ENCODE assay signal across 25 mouse cellular contexts in the genomic region with DNA sequence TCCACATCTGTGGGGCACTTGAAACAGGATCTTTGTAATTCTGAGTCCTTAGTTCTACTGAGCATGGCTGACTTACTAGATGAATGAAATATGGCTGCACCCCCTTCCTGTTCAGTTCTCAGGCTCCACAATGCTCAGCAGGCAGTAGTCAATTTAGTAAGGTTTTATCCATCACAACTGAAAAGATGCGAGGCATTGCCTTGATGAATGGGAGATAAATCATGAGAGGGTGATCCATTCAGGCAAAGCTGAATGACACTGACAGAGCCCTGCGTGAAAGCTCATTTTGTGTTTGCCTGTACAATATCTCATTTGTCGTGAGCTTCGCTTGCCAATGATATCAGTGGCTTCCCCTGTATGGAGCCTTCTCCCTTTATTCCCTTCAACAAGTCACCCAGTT.
DNase-seq lines count a peak whose midpoint lies in the region; ATAC-seq lines count a peak whose summit lies in the region.
"Had no signal": no experiment of that assay in that cellular context is flagged by ENCODE, and none has a peak within 500 bp of the region (broad histone marks: within the 10 kb centered on the region; RNA-seq: fewer than 3 reads in every experiment).

No protein-coding gene starts in this region.

- DNase-seq in embryo, embryonic 11 days, result peak; percentile 24
- peak; percentile 28 for DNase-seq in retina, embryonic 14.5 days (ENCODE audit: low spot score)
- DNase-seq: adrenal gland, adult 2 months; cerebellum, adult 18-20 months; cerebellum, postnatal 25 days; gastrocnemius, postnatal 25 days; heart, adult 18-20 months; heart, postnatal 10 days; kidney, postnatal 25 days; layer of hippocampus, postnatal 36 days; liver, embryonic 13.5 days; lung, adult 2 months; lung, postnatal 14 days; thymus, adult 18-20 months; thymus, postnatal 36 days had no signal

- H3K4me1 ChIP-seq in forebrain, embryonic 15.5 days, result no peaks in the 10 kb centered on the region
- no peaks in the 10 kb centered on the region for H3K4me1 ChIP-seq in forebrain, embryonic 16.5 days (replicated peaks; ENCODE audit: control insufficient read depth, insufficient read depth, low read length)
- H3K4me1 ChIP-seq in midbrain, embryonic 16.5 days (ENCODE audit: control insufficient read depth, insufficient read depth, low read length), result no peaks in the 10 kb centered on the region
- no peaks in the 10 kb centered on the region for H3K4me1 ChIP-seq in midbrain, embryonic 13.5 days (replicated peaks)
- H3K4me1 ChIP-seq: embryonic facial prominence, embryonic 10.5 days; heart, embryonic 12.5 days; limb, embryonic 13.5 days; liver, embryonic 13.5 days had no signal

- H3K27me3 ChIP-seq in forebrain, embryonic 15.5 days, result no peaks in the 10 kb centered on the region
- H3K27me3 ChIP-seq in forebrain, embryonic 16.5 days (replicated peaks; ENCODE audit: control insufficient read depth, insufficient read depth, low read length), result no peaks in the 10 kb centered on the region
- peaks cover 3% of the 10 kb centered on the region; the same call in 1 of the 2 replicates for H3K27me3 ChIP-seq in midbrain, embryonic 16.5 days (ENCODE audit: control insufficient read depth, insufficient read depth, low read depth, low read length)
- peaks cover 25% of the 10 kb centered on the region for H3K27me3 ChIP-seq in midbrain, embryonic 13.5 days
- H3K27me3 ChIP-seq: heart, embryonic 12.5 days; limb, embryonic 13.5 days; liver, embryonic 13.5 days; neural tube, embryonic 13.5 days had no signal

- H3K4me3 ChIP-seq in forebrain, embryonic 15.5 days, result no peak overlapping the region
- no peak overlapping the region for H3K4me3 ChIP-seq in forebrain, embryonic 16.5 days (replicated peaks; ENCODE audit: low read length)
- H3K4me3 ChIP-seq in midbrain, embryonic 16.5 days (ENCODE audit: low read depth, low read length), result no peak overlapping the region
- H3K4me3 ChIP-seq in midbrain, embryonic 13.5 days (replicated peaks), result no peak overlapping the region
- H3K4me3 ChIP-seq: embryonic facial prominence, embryonic 10.5 days; heart, embryonic 12.5 days; limb, embryonic 13.5 days; liver, embryonic 13.5 days; neural tube, embryonic 13.5 days had no signal

- 40% methylated on average over 4 of the region's 4 CpGs for WGBS in forebrain, embryonic 15.5 days
- 36% methylated on average over 4 of the region's 4 CpGs for WGBS in forebrain, embryonic 16.5 days
- 30% methylated on average over 4 of the region's 4 CpGs for WGBS in midbrain, embryonic 16.5 days
- 36% methylated on average over 4 of the region's 4 CpGs for WGBS in midbrain, embryonic 13.5 days

- no peak overlapping the region for H3K4me2 ChIP-seq in forebrain, embryonic 15.5 days (replicated peaks)
- no peak overlapping the region for H3K4me2 ChIP-seq in forebrain, embryonic 16.5 days (ENCODE audit: low read length)
- H3K4me2 ChIP-seq in midbrain, embryonic 16.5 days (ENCODE audit: low read length), result no peak overlapping the region
- no peak overlapping the region for H3K4me2 ChIP-seq in midbrain, embryonic 13.5 days (replicated peaks)
- H3K4me2 ChIP-seq: heart, embryonic 12.5 days; limb, embryonic 13.5 days; liver, embryonic 13.5 days; neural tube, embryonic 13.5 days had no signal

- H3K9me3 ChIP-seq in forebrain, embryonic 15.5 days, result no peaks in the 10 kb centered on the region
- H3K9me3 ChIP-seq in forebrain, embryonic 16.5 days (ENCODE audit: control insufficient read depth, low read length), result no peaks in the 10 kb centered on the region
- H3K9me3 ChIP-seq in midbrain, embryonic 16.5 days (replicated peaks; ENCODE audit: control insufficient read depth, low read length, poor library complexity, severe bottlenecking), result no peaks in the 10 kb centered on the region
- H3K9me3 ChIP-seq in midbrain, embryonic 13.5 days, result no peaks in the 10 kb centered on the region
- H3K9me3 ChIP-seq: embryonic facial prominence, embryonic 10.5 days; heart, embryonic 12.5 days; limb, embryonic 13.5 days; liver, embryonic 13.5 days; neural tube, embryonic 13.5 days had no signal

- ATAC-seq in forebrain, embryonic 15.5 days (replicated peaks), result peak; percentile 32; the same call in 1 of the 2 replicates
- ATAC-seq in forebrain, embryonic 16.5 days, result no peak
- 0 out of 2 replicates have a peak, but pooled peaks have one; percentile 28 for ATAC-seq in midbrain, embryonic 16.5 days
- no peak for ATAC-seq in midbrain, embryonic 13.5 days
- ATAC-seq in monocyte, adult 5-6 weeks (replicated peaks; ENCODE audit: insufficient number of reproducible peaks, low FRiP score, low TSS enrichment, poor library complexity, severe bottlenecking), result no peak
- ATAC-seq: intestine, postnatal 0 days had no signal

- H3K27ac ChIP-seq in forebrain, embryonic 15.5 days (replicated peaks), result no peak overlapping the region
- H3K27ac ChIP-seq in forebrain, embryonic 16.5 days (ENCODE audit: low read length), result no peak overlapping the region
- H3K27ac ChIP-seq in midbrain, embryonic 16.5 days (ENCODE audit: low read length), result no peak overlapping the region
- no peak overlapping the region for H3K27ac ChIP-seq in midbrain, embryonic 13.5 days
- H3K27ac ChIP-seq: embryonic facial prominence, embryonic 10.5 days; limb, embryonic 13.5 days; liver, embryonic 13.5 days; neural tube, embryonic 13.5 days had no signal

- no peaks in the 10 kb centered on the region for H3K36me3 ChIP-seq in forebrain, embryonic 15.5 days
- no peaks in the 10 kb centered on the region for H3K36me3 ChIP-seq in forebrain, embryonic 16.5 days (ENCODE audit: control insufficient read depth, insufficient read depth)
- H3K36me3 ChIP-seq in midbrain, embryonic 16.5 days (ENCODE audit: control insufficient read depth, insufficient read depth, low read length), result no peaks in the 10 kb centered on the region
- no peaks in the 10 kb centered on the region for H3K36me3 ChIP-seq in midbrain, embryonic 13.5 days
- H3K36me3 ChIP-seq: embryonic facial prominence, embryonic 10.5 days; heart, embryonic 12.5 days; limb, embryonic 13.5 days; liver, embryonic 13.5 days; neural tube, embryonic 13.5 days had no signal

- H3K9ac ChIP-seq in forebrain, embryonic 15.5 days (replicated peaks), result no peak overlapping the region
- no peak overlapping the region for H3K9ac ChIP-seq in forebrain, embryonic 16.5 days (replicated peaks; ENCODE audit: low read depth, low read length)
- H3K9ac ChIP-seq in midbrain, embryonic 16.5 days (ENCODE audit: low read depth, low read length), result no peak overlapping the region
- H3K9ac ChIP-seq in midbrain, embryonic 13.5 days (replicated peaks), result no peak overlapping the region
- H3K9ac ChIP-seq: heart, embryonic 12.5 days; limb, embryonic 13.5 days; liver, embryonic 13.5 days; neural tube, embryonic 13.5 days had no signal

Comparison
In these comparisons a context has a peak if more than half of its experiments do, and no peak if none do; other contexts are left out.
1. ATAC-seq: peak in forebrain, embryonic 15.5 days (single experiment) and midbrain, embryonic 16.5 days (single experiment); none in forebrain, embryonic 16.5 days (single experiment), midbrain, embryonic 13.5 days (single experiment) and monocyte, adult 5-6 weeks (single experiment).